Mouse (Mus musculus): ENCODE measurements around the gene 4930435E12Rik. TPM values are rescaled to one million over a fixed set of nuclear protein-coding genes. Genes with fewer than 3 reads are reported as not detected.

The 4930435E12Rik gene
- polyA plus RNA-seq (2012; rRNA removed; ENCODE audit: low replicate concordance): not detected in 2 replicates

DNA sequence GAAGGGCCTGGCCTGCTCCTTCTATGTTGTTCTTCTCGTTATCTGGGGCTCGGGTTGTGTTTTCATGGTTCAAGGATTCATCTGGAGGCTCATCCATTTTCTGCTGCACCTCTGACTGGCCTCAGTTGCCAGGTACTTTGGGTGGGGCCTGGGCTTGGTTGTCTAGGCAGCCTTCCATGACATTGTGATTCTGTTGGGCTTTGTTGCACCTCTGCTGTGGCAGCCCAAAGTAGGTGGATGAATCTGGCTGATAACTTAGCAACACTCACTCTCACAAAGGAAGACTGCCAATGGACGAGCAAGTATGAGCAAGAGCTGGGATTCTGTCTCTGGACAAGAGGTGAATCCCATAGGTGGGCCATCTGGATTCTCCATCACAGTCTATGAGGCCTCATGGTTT is at the start of gene 4930435E12Rik:
Gene 4930435E12Rik, minus strand, starts transcription at position 101 of the 400 bp plus-strand sequence.

DNA sequence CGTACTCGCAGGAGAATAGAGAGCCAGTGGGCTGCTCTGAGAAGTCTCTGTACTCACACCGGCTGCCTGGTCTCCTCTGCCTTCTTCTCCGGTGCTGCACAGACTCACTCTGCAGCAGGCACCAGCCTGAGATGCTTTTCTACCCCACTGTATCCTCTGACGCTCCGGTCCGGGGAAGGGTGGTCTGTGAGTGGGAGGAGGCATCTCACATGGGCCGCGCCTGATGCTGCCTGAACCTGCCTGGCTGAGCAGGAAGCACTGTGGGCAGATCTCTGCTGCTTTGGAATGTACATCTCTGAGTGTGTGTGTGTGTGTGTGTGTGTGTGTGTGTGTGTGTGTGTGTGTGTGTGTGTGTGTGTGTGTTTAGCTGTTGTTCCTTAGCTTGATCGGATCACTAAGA is 28.5 kb downstream of the 4930435E12Rik start, which contains the start of gene Upk1b:
Gene Upk1b, minus strand, starts transcription at position 238 of the 400 bp plus-strand sequence.

Other genes starting within 250 kb of the 4930435E12Rik start
- 17.7 and 21.9 TPM in 2 replicates for gene Arhgap31, start 115.5 kb downstream of the 4930435E12Rik start, polyA plus RNA-seq (2012; rRNA removed; ENCODE audit: low replicate concordance)
- gene B4galt4, start 86.5 kb downstream of the 4930435E12Rik start, polyA plus RNA-seq (2012; rRNA removed; ENCODE audit: low replicate concordance): 10.0 and 14.5 TPM in 2 replicates
- gene Upk1b, start 28.4 kb downstream of the 4930435E12Rik start, polyA plus RNA-seq (2012; rRNA removed; ENCODE audit: low replicate concordance): 7.9 and 26.5 TPM in 2 replicates
- gene Igsf11, start 63.9 kb upstream of the 4930435E12Rik start, polyA plus RNA-seq (2012; rRNA removed; ENCODE audit: low replicate concordance): 0.16 and 1.0 TPM in 2 replicates